Mouse (Mus musculus) lung, adult 2 months (tissue): ENCODE measurements around the gene Atp5j.

Experiments
- CTCF ChIP-seq: fragments of 200-500 bp; IDR thresholded peaks from 2 replicates; pipeline ENCODE4 v1.5.1; 2011; ENCODE audit warnings: mild to moderate bottlenecking, low read length, control low read depth; ENCODE audit not compliant: insufficient read depth
- POLR2A ChIP-seq: fragments of 200-500 bp; IDR thresholded peaks from 2 replicates; pipeline ENCODE4 v1.6.1; 2011; ENCODE audit warnings: low read depth, mild to moderate bottlenecking, control low read depth, low read length, borderline replicate concordance; ENCODE audit errors: extremely low read depth

GRCm38 (mm10) chr16:84881168-84881567 is 45.7 kb upstream of the Atp5j start:
- TF ChIP-seq CTCF (no peak), POLR2A (no peak)
